Mouse (Mus musculus): Measurements from ENCODE around the gene Mup4. TPM values are rescaled to one million over a fixed set of nuclear protein-coding genes. Genes with fewer than 3 reads are reported as not detected.
"Not testable (repeated sequence)": the region's sequence is repeated elsewhere in the genome, so short reads cannot be mapped to it uniquely, and the experiment has no call there.

Gene Mup4
- total RNA-seq (2014; fragmentation: Nextera tagmentation) = not detected in 2 replicates
- total RNA-seq (2017) = not detected in 2 replicates
- polyA plus RNA-seq (2012) = not detected in 2 replicates

DNA sequence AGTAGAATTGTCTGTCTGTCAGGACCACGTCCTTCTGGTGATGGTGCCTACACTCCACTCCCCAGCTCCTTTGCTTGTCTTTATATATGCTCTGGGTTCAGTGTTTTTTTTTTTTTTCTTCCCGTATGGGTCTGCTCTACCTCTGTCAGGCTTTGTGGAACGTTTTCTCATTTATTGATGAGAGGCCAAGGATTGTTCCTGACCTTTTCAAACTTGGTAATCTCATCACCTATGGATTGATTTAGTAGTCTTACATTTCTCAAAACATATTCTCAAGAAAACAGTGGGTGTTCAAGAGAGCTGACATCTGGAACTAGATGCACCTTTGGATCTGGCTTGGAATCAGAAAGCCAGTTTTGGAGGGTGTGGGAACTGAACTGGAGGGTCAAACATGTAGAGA lies at the start of gene Mup4:
TSS of gene Mup4 (minus strand) at position 101 of the 400 bp plus-strand sequence.
- H3K9me3 ChIP-seq (replicated peaks) = no peaks in the 10 kb centered on the region
- H3K4me3 ChIP-seq (ENCODE audit: low read depth, low read length) = no peak within 1 kb of the TSS
- no peaks in the 10 kb centered on the region for H3K4me1 ChIP-seq (ENCODE audit: insufficient read depth, low read depth, low read length)
- ATAC-seq (ENCODE audit: extremely low read depth, insufficient number of reproducible peaks, low FRiP score, poor library complexity, severe bottlenecking) (no peak), DNase-seq (ENCODE audit: low spot score) (no peak)
- no peaks in the 10 kb centered on the region for H3K27me3 ChIP-seq (ENCODE audit: insufficient read depth, low read length)
- no peaks in the 10 kb centered on the region for H3K36me3 ChIP-seq (replicated peaks)
- TF ChIP-seq TAL1 (conservative IDR thresholded peaks at IDR 0.05; ENCODE audit: low read depth, low read length) = no peak
- TF ChIP-seq GATA2 (IDR thresholded peaks at IDR 0.05; ENCODE audit: borderline replicate concordance, low read depth, low read length) = no peak
- TF ChIP-seq CTCF (IDR thresholded peaks at IDR 0.05; ENCODE audit: low read depth, low read length) = no peak
- no peak for TF ChIP-seq POLR2AphosphoS5 (IDR thresholded peaks at IDR 0.05; ENCODE audit: insufficient replicate concordance, low read depth, low read length)

DNA sequence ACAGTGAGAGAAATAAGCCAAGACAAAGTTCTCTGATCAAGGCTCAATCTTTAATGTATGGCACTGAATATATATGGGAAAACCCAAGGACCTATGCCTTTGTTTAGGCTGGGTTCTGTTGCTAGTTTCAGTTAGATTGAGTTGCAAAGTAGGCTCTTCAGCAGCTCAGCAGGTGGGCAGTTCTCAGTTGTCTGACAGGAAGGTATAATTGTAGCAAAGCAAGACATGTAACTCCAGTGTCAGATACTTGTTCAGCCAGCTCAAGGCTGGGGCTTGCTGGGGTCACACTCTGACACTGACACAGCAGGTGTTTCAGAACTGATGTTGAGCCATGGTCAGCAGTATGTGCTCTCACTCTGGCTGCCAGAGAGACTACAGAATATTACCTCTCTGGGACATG lies 37.4 kb upstream of the Mup4 start:
- not testable (repeated sequence) for H3K27me3 ChIP-seq (ENCODE audit: insufficient read depth, low read length); H3K9me3 ChIP-seq (replicated peaks); ATAC-seq (ENCODE audit: extremely low read depth, insufficient number of reproducible peaks, low FRiP score, poor library complexity, severe bottlenecking); H3K4me3 ChIP-seq (ENCODE audit: low read depth, low read length); H3K4me1 ChIP-seq (ENCODE audit: insufficient read depth, low read depth, low read length); H3K36me3 ChIP-seq (replicated peaks); DNase-seq (ENCODE audit: low spot score)

DNA sequence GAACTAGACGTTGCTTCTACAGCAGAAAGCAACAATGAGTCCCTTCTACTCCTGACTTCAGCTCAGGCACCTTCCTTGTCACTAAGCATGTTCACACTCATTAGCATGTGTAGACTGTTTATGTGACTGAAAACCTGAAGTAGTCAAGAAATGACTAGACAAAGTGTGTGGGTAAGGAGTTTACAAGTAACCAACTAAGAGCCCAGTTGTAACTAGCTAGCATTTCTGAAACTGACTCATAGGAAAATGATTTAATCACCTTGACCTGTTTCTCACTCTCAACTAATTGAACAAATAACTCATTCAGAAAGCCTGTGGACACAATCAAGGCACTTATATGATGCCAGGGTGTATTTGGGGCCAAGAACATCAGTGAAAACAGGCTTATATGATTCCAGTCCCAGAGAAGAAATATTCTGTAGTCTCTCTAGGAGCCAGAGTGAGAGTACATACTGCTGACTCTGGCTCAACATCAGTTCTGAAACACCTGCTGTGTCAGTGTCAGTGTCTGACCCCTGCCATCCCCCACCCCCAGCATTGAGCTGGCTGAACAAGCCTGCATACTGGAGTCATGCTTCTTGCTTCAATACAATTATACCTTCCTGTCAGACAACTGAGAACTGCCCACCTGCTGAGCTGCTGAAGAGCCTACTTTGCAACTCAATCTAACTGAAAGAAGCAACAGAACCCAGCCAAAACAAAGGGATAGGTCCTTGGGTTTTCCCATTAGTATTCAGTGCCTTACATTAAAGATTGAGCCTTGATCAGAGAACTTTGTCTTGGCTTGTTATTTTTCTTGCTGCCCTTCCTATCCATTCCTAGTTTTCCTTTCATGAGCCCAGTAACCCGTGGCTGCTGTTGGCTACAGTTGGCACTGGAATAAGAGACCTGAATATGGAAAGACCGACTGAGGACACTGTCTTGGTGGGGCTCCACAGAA lies 3.2 kb upstream of the Mup4 start, which contains the start of gene Mup6:
TSS of gene Mup6 (plus strand) at position 890 of the 940 bp plus-strand sequence.
- TF ChIP-seq CTCF (IDR thresholded peaks at IDR 0.05; ENCODE audit: low read depth, low read length) = no peak
- TF ChIP-seq GATA2 (IDR thresholded peaks at IDR 0.05; ENCODE audit: borderline replicate concordance, low read depth, low read length) = no peak
- TF ChIP-seq GATA1 (IDR thresholded peaks at IDR 0.05; ENCODE audit: borderline replicate concordance, low read length) = no peak
- no peak for TF ChIP-seq POLR2AphosphoS5 (IDR thresholded peaks at IDR 0.05; ENCODE audit: insufficient replicate concordance, low read depth, low read length)
- TF ChIP-seq TAL1 (conservative IDR thresholded peaks at IDR 0.05; ENCODE audit: low read depth, low read length) = no peak
- ATAC-seq (ENCODE audit: extremely low read depth, insufficient number of reproducible peaks, low FRiP score, poor library complexity, severe bottlenecking) (no peak), DNase-seq (ENCODE audit: low spot score) (no peak)
- Histone ChIP-seq H3K36me3 (replicated peaks) (no peaks in the 10 kb centered on the region), H3K4me3 (ENCODE audit: low read depth, low read length) (no peak within 1 kb of the TSS), H3K4me1 (ENCODE audit: insufficient read depth, low read depth, low read length) (no peaks in the 10 kb centered on the region), H3K27me3 (ENCODE audit: insufficient read depth, low read length) (no peaks in the 10 kb centered on the region), H3K9me3 (replicated peaks) (no peaks in the 10 kb centered on the region)

DNA sequence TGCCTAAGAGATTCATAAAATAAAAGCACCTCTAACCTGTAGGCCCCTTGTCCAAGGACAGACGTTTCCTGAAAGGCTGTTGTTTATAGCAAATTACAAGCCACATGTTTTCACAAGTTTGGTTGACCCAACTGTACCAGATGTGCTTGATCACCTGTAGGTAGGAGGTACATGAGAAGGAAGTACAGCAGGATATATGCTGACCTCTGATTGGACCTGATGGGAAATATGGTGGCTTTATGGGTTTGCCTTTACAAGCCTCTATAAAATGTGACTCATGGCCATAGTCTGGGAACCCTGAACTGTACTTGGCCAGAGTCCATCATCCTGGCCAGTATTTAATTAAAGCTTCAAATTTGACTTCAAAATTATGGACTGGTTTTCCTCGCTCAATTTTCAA lies 23.0 kb downstream of the Mup4 start:
- TF ChIP-seq POLR2AphosphoS5 (IDR thresholded peaks at IDR 0.05; ENCODE audit: insufficient replicate concordance, low read depth, low read length) (no peak), CTCF (IDR thresholded peaks at IDR 0.05; ENCODE audit: low read depth, low read length) (no peak), GATA1 (IDR thresholded peaks at IDR 0.05; ENCODE audit: borderline replicate concordance, low read length) (no peak), TAL1 (conservative IDR thresholded peaks at IDR 0.05; ENCODE audit: low read depth, low read length) (no peak), GATA2 (IDR thresholded peaks at IDR 0.05; ENCODE audit: borderline replicate concordance, low read depth, low read length) (no peak)
- Histone ChIP-seq H3K36me3 (replicated peaks) (no peaks in the 10 kb centered on the region), H3K27me3 (ENCODE audit: insufficient read depth, low read length) (peaks cover 16% of the 10 kb centered on the region), H3K4me1 (ENCODE audit: insufficient read depth, low read depth, low read length) (no peaks in the 10 kb centered on the region), H3K4me3 (ENCODE audit: low read depth, low read length) (no peak overlapping the region), H3K9me3 (replicated peaks) (no peaks in the 10 kb centered on the region)
- ATAC-seq (ENCODE audit: extremely low read depth, insufficient number of reproducible peaks, low FRiP score, poor library complexity, severe bottlenecking) (no peak), DNase-seq (ENCODE audit: low spot score) (no peak)

DNA sequence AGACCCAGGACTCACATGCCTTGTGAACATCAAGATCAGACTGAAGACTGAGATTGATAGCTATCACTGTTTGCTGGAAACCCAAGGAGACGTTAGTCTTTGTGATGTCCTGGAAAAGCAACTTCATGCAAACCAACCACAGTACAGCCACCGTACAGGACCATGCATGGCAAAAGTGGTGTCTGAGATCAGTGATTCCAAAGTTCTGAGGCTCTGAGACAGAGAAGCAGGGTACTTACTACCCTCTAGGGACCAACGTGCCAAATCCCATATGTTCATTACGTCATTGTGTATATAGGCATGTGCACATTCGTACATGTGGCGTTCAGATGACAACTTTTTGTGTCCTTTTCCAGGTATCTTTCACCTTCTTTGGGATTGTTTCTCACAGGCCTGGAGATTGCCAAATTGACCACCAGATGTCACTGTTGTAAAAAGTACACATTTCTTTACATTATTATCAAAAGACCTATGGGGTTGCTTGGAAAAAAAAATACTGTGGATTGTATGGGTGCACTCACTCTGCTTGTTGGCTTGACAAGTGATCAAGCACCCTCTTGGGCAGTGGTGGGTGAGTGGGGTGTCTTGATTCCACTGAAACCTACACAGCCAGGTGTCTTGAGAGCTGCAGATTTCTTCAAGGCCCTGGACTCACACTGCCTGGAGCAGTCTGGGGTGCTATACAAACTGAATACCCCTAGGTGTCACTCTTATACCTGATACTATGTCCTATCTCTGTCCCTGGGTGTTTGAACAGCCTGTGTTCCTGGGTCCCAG lies 27.8 kb downstream of the Mup4 start:
- Histone ChIP-seq H3K9me3 (replicated peaks) (no peaks in the 10 kb centered on the region), H3K27me3 (ENCODE audit: insufficient read depth, low read length) (peaks cover 7% of the 10 kb centered on the region), H3K4me3 (ENCODE audit: low read depth, low read length) (no peak overlapping the region), H3K4me1 (ENCODE audit: insufficient read depth, low read depth, low read length) (no peaks in the 10 kb centered on the region), H3K36me3 (replicated peaks) (no peaks in the 10 kb centered on the region)
- peak; percentile 7 for DNase-seq (ENCODE audit: low spot score)
- ATAC-seq (ENCODE audit: extremely low read depth, insufficient number of reproducible peaks, low FRiP score, poor library complexity, severe bottlenecking) = no peak
- TF ChIP-seq POLR2AphosphoS5 (IDR thresholded peaks at IDR 0.05; ENCODE audit: insufficient replicate concordance, low read depth, low read length) = no peak
- no peak for TF ChIP-seq GATA1 (IDR thresholded peaks at IDR 0.05; ENCODE audit: borderline replicate concordance, low read length)
- no peak for TF ChIP-seq GATA2 (IDR thresholded peaks at IDR 0.05; ENCODE audit: borderline replicate concordance, low read depth, low read length)
- no peak for TF ChIP-seq TAL1 (conservative IDR thresholded peaks at IDR 0.05; ENCODE audit: low read depth, low read length)
- TF ChIP-seq CTCF (IDR thresholded peaks at IDR 0.05; ENCODE audit: low read depth, low read length) = no peak

DNA sequence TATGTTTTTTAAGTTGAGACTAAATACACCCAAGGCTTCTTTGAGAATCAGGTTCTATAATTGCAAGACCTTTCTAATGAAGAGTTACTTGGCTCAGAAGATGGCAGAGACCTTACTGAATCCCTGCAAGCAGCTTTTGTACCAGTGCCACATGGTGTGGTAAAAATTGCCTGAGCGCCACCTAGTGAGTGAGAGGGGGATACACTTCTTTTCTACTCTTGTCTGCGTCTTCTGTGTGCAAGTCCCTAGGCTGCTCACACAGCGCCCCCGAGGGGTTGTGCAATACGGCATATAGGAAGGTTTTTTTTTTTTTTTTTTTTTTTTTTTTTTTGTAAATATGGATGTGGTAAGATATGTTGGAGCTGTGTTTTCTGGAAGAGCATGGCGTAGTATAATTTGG lies 32.2 kb downstream of the Mup4 start:
- no peaks in the 10 kb centered on the region for H3K4me1 ChIP-seq (ENCODE audit: insufficient read depth, low read depth, low read length)
- H3K9me3 ChIP-seq (replicated peaks) = no peaks in the 10 kb centered on the region
- peak; percentile 66 for ATAC-seq (ENCODE audit: extremely low read depth, insufficient number of reproducible peaks, low FRiP score, poor library complexity, severe bottlenecking)
- H3K4me3 ChIP-seq (ENCODE audit: low read depth, low read length) = no peak overlapping the region
- TF ChIP-seq CTCF (IDR thresholded peaks at IDR 0.05; ENCODE audit: low read depth, low read length) (peak; percentile 47; the same call in 1 of the 2 replicates), GATA1 (IDR thresholded peaks at IDR 0.05; ENCODE audit: borderline replicate concordance, low read length) (no peak), GATA2 (IDR thresholded peaks at IDR 0.05; ENCODE audit: borderline replicate concordance, low read depth, low read length) (no peak), POLR2AphosphoS5 (IDR thresholded peaks at IDR 0.05; ENCODE audit: insufficient replicate concordance, low read depth, low read length) (no peak), TAL1 (conservative IDR thresholded peaks at IDR 0.05; ENCODE audit: low read depth, low read length) (no peak)
- H3K27me3 ChIP-seq (ENCODE audit: insufficient read depth, low read length) = peaks cover 16% of the 10 kb centered on the region
- DNase-seq (ENCODE audit: low spot score) = peak; percentile 17
- no peaks in the 10 kb centered on the region for H3K36me3 ChIP-seq (replicated peaks)

Data from G1E (cell line).